Mouse (Mus musculus): ENCODE results near the gene Aup1. TPM values are rescaled to one million over a fixed set of nuclear protein-coding genes. Genes with fewer than 3 reads are reported as not detected.
A peak's percentile ranks its signal among the peaks of the same experiment; 100 is the strongest.

Gene Aup1
- 100 to 1,000 TPM; 131 to 133 TPM for total RNA-seq (2021)
- long read RNA-seq, experiment 1, transcript Aup1-201 (12 exons, 1,769 nt) = major isoform, 30 of 60 reads
- long read RNA-seq, experiment 1, partial matches to known transcripts = 10 of 60 reads
- long read RNA-seq, experiment 1, other reads (novel, unspliced or antisense) = 17 of 60 reads
- long read RNA-seq, experiment 2, transcript Aup1-201 (12 exons, 1,769 nt) = major isoform, 59 of 100 reads
- long read RNA-seq, experiment 2, partial matches to known transcripts = 11 of 100 reads
- long read RNA-seq, experiment 2, other reads (novel, unspliced or antisense) = 26 of 100 reads

DNA sequence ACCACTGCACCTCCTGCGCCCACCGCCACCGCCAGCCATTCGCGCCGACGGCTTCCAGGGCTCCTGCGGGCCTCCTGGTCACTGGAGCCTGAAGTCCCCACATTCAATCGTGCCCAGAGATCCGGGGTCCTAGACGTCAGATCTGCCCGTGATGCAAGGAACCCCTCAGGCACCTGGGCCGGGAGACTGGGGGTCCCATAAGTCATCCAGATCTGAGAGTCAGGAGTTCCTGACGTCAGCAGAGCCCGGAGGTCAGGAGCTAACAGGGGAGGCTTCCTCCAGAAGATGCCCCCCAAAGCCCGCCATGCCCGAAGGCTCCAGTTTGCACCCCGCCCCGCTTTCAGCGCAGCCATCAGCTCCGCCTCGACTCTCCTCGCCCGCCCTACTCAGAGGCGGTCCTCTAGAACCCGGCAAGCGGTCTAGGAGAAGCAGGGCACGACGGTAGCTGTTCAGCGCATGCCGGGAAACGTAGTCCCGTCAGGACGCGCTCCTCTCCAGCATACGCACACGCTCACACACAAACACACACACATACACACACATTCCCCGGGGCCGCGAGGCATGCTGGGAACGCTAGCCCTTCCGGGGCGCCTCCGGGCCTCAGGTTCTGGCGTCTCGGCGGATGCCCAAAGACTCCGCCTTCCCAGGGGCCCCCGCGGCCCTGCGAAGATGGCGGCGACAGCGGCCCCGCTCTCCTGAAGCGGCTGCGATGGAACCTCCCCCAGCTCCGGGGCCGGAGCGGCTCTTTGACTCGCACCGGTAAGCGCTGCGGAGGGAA is at the start of gene Aup1:
Gene Aup1 (plus strand): TSS at position 448 of the 778 bp plus-strand sequence.
- peak within 1 kb of the TSS; percentile 91 for H3K4me3 ChIP-seq
- DNase-seq (ENCODE audit: low spot score in 2 of 2) = peak; percentile 98
- peak within 1 kb of the TSS; percentile 95 for H3K27ac ChIP-seq

GRCm38 (mm10) chr6:83004872-83005271 is 49.4 kb upstream of the Aup1 start:
- H3K27ac ChIP-seq = no peak overlapping the region
- DNase-seq (ENCODE audit: low spot score in 2 of 2) = no peak
- TF ChIP-seq CTCF (conservative IDR thresholded peaks at IDR 0.05) = 0 out of 2 replicates have a peak, but pooled peaks have one; percentile 6
- H3K4me3 ChIP-seq = no peak overlapping the region

More for the DNA sequence above, at the start of gene Aup1:
- TF ChIP-seq CTCF (conservative IDR thresholded peaks at IDR 0.05) = no peak

- DNase-seq (ENCODE audit: low spot score in 2 of 2) = no peak
- Histone ChIP-seq H3K4me3 (no peak overlapping the region), H3K27ac (0 out of 2 replicates have a peak overlapping the region, but pooled peaks have one; percentile 23)
- no peak for TF ChIP-seq CTCF (conservative IDR thresholded peaks at IDR 0.05)
These were observed 48.8 kb upstream of the Aup1 start for GRCm38 (mm10) chr6:83005444-83006011.

DNA sequence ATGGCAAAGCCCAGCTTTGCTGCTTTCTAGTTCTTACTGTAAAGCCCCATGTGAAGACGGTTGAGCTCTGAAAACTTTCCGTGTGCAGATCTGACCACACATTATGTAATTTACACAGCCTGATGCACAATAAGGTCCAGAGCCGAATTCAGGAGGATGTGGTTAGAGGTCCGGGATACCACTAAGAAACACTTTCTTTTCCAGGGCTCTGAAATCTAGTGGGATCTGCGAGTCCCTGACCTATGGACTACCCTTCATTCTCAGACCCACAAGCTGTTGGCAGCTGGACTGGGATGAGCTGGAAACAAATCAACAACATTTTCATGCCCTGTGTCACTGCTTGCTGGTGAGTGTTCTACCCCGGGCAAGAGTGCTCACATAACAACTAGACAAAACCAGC is 48.2 kb upstream of the Aup1 start:
- Histone ChIP-seq H3K4me3 (no peak overlapping the region), H3K27ac (no peak overlapping the region)
- no peak for DNase-seq (ENCODE audit: low spot score in 2 of 2)
- TF ChIP-seq CTCF (conservative IDR thresholded peaks at IDR 0.05) = no peak

- no peak for TF ChIP-seq CTCF (conservative IDR thresholded peaks at IDR 0.05)
- DNase-seq (ENCODE audit: low spot score in 2 of 2) = no peak
- H3K27ac ChIP-seq = no peak overlapping the region
- no peak overlapping the region for H3K4me3 ChIP-seq
These were observed 45.7 kb upstream of the Aup1 start for GRCm38 (mm10) chr6:83008659-83009058.

GRCm38 (mm10) chr6:83010010-83010409 is 44.3 kb upstream of the Aup1 start:
- DNase-seq (ENCODE audit: low spot score in 2 of 2) = no peak
- Histone ChIP-seq H3K27ac (no peak overlapping the region), H3K4me3 (no peak overlapping the region)
- TF ChIP-seq CTCF (conservative IDR thresholded peaks at IDR 0.05) = no peak

DNA sequence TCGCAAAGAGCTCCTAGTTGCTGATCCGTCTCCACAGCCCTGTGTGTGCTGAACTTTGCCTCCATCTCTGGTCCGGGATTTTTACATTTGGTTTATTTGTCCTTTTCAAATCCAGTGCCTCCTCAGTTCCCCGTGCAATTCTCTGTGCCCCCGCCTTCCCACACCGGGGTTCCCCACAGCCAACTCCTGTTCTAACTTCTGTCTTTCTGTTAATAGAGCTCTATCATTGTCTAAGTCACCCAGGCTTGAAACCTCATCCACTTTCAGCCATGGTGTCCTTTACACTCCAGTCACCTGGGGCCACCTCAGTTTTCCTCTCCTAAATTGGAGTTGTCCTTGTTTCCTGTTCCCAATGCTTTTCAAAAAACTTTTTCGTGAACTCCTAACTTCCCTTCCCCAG is 43.1 kb upstream of the Aup1 start:
- Histone ChIP-seq H3K27ac (no peak overlapping the region), H3K4me3 (no peak overlapping the region)
- DNase-seq (ENCODE audit: low spot score in 2 of 2) = no peak
- no peak for TF ChIP-seq CTCF (conservative IDR thresholded peaks at IDR 0.05)

- Histone ChIP-seq H3K4me3 (no peak overlapping the region), H3K27ac (no peak overlapping the region)
- DNase-seq (ENCODE audit: low spot score in 2 of 2) = no peak
- TF ChIP-seq CTCF (conservative IDR thresholded peaks at IDR 0.05) = no peak
These were observed 42.6 kb upstream of the Aup1 start for GRCm38 (mm10) chr6:83011756-83012155.

DNA sequence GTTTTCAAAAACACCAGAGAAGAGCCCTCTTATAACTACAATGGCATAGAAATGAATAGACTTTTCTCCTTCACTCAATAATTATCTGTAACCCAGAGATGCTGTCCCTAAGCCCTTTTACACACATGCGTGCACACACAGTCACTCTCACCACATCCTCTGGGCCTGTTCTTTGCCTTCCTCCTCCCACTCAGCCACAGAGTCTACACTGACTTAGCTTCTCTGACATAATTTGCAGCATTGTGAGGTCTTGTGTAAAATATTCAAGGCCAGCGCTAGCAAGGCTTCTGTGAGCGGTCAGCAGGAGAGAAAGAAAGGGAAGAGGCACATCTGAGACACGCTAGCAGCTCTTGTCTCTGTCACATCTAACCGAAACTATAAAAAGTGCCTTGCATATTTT is 40.9 kb upstream of the Aup1 start:
- no peak for TF ChIP-seq CTCF (conservative IDR thresholded peaks at IDR 0.05)
- H3K4me3 ChIP-seq = no peak overlapping the region
- DNase-seq (ENCODE audit: low spot score in 2 of 2) = no peak
- H3K27ac ChIP-seq = no peak overlapping the region

- DNase-seq (ENCODE audit: low spot score in 2 of 2) = no peak
- Histone ChIP-seq H3K4me3 (no peak overlapping the region), H3K27ac (no peak overlapping the region)
- TF ChIP-seq CTCF (conservative IDR thresholded peaks at IDR 0.05) = no peak
These were observed 39.5 kb upstream of the Aup1 start for GRCm38 (mm10) chr6:83014482-83015466.

DNA sequence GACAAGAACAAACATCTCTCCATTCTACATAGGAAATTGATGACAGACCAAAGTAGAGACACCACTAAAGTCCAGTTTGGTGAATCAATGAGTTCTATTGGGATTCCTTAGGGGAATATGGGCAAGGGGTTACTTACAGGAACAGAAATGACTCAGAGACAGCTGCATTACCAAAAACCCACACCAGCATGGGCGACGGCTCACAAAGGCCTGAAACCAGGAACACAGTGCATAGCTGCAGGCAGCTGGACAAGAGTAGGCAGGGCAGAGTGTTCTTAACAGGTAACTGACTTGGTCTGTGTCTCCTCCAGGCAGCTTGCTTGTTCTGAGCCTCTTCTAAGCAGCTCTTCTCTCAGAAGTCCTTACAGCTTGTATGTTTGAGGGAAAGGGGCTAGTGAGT is 38.6 kb upstream of the Aup1 start:
- Histone ChIP-seq H3K27ac (no peak overlapping the region), H3K4me3 (no peak overlapping the region)
- no peak for DNase-seq (ENCODE audit: low spot score in 2 of 2)
- TF ChIP-seq CTCF (conservative IDR thresholded peaks at IDR 0.05) = no peak

- Histone ChIP-seq H3K27ac (no peak overlapping the region), H3K4me3 (no peak overlapping the region)
- no peak for DNase-seq (ENCODE audit: low spot score in 2 of 2)
- no peak for TF ChIP-seq CTCF (conservative IDR thresholded peaks at IDR 0.05)
These were observed 37.1 kb upstream of the Aup1 start for GRCm38 (mm10) chr6:83017190-83017589.
